Mouse (Mus musculus): ENCODE measurements around the gene Atp6ap2. TPM values are rescaled to one million over a fixed set of nuclear protein-coding genes. Genes with fewer than 3 reads are reported as not detected.
"Not testable (repeated sequence)": the region's sequence is repeated elsewhere in the genome, so short reads cannot be mapped to it uniquely, and the experiment has no call there.

Atp6ap2 gene
- polyA plus RNA-seq, 1 experiment from 2014 or later = 226 TPM

GRCm38 (mm10) chrX:12611211-12611610, 23.6 kb downstream of the Atp6ap2 start:
- Histone ChIP-seq H3K9ac (replicated peaks) (no peak overlapping the region), H3K4me3 (replicated peaks) (no peak overlapping the region), H3K36me3 (peaks cover 15% of the 10 kb centered on the region), H3K4me2 (no peak overlapping the region), H3K9me3 (replicated peaks) (no peaks in the 10 kb centered on the region), H3K4me1 (no peaks in the 10 kb centered on the region), H3K27ac (replicated peaks) (no peak overlapping the region), H3K27me3 (replicated peaks) (no peaks in the 10 kb centered on the region)
- ATAC-seq (ENCODE audit: low FRiP score) = no peak
- 62% methylated on average over 2 of the region's 2 CpGs for WGBS

- H3K4me1 ChIP-seq; H3K36me3 ChIP-seq; ATAC-seq (ENCODE audit: low FRiP score); H3K27ac ChIP-seq (replicated peaks); H3K4me2 ChIP-seq; H3K9ac ChIP-seq (replicated peaks); H3K4me3 ChIP-seq (replicated peaks); H3K9me3 ChIP-seq (replicated peaks); H3K27me3 ChIP-seq (replicated peaks): not testable (repeated sequence)
- 87% methylated on average over 1 of the region's 1 CpGs for WGBS
These were observed 24.8 kb downstream of the Atp6ap2 start for GRCm38 (mm10) chrX:12612360-12612759.

- no peak for ATAC-seq (ENCODE audit: low FRiP score)
- Histone ChIP-seq H3K27me3 (replicated peaks) (no peaks in the 10 kb centered on the region), H3K4me1 (no peaks in the 10 kb centered on the region), H3K9ac (replicated peaks) (no peak overlapping the region), H3K36me3 (no peaks in the 10 kb centered on the region), H3K9me3 (replicated peaks) (no peaks in the 10 kb centered on the region), H3K4me3 (replicated peaks) (no peak overlapping the region), H3K27ac (replicated peaks) (no peak overlapping the region), H3K4me2 (no peak overlapping the region)
- 71% methylated on average over 3 of the region's 4 CpGs for WGBS
These were observed 37.5 kb downstream of the Atp6ap2 start for GRCm38 (mm10) chrX:12625131-12625530.

- Histone ChIP-seq H3K9ac (replicated peaks) (no peak overlapping the region), H3K4me2 (no peak overlapping the region), H3K9me3 (replicated peaks) (no peaks in the 10 kb centered on the region), H3K4me1 (no peaks in the 10 kb centered on the region), H3K27ac (replicated peaks) (no peak overlapping the region), H3K27me3 (replicated peaks) (no peaks in the 10 kb centered on the region), H3K4me3 (replicated peaks) (no peak overlapping the region), H3K36me3 (no peaks in the 10 kb centered on the region)
- 31% methylated on average over 2 of the region's 2 CpGs for WGBS
- ATAC-seq (ENCODE audit: low FRiP score) = no peak
These were observed 57.4 kb downstream of the Atp6ap2 start for GRCm38 (mm10) chrX:12644976-12645375.

- Histone ChIP-seq H3K4me3 (replicated peaks) (no peak overlapping the region), H3K9ac (replicated peaks) (no peak overlapping the region), H3K9me3 (replicated peaks) (no peaks in the 10 kb centered on the region), H3K27me3 (replicated peaks) (no peaks in the 10 kb centered on the region), H3K4me2 (no peak overlapping the region), H3K27ac (replicated peaks) (no peak overlapping the region; the same call in 1 of the 2 replicates), H3K36me3 (no peaks in the 10 kb centered on the region), H3K4me1 (no peaks in the 10 kb centered on the region)
- 50% methylated on average over 12 of the region's 12 CpGs for WGBS
- ATAC-seq (ENCODE audit: low FRiP score) = peak; percentile 35; the same call in 1 of the 2 replicates
These were observed 58.1 kb downstream of the Atp6ap2 start for GRCm38 (mm10) chrX:12645531-12646304.

- H3K9ac ChIP-seq (replicated peaks) = no peak overlapping the region
- 93% methylated on average over 16 of the region's 16 CpGs for WGBS
- H3K9me3 ChIP-seq (replicated peaks) = no peaks in the 10 kb centered on the region
- H3K4me2 ChIP-seq = no peak overlapping the region
- H3K36me3 ChIP-seq = peaks cover 8% of the 10 kb centered on the region; the same call in 1 of the 2 replicates
- no peaks in the 10 kb centered on the region for H3K27me3 ChIP-seq (replicated peaks)
- ATAC-seq (ENCODE audit: low FRiP score) = no peak
- no peak overlapping the region for H3K4me3 ChIP-seq (replicated peaks)
- no peaks in the 10 kb centered on the region for H3K4me1 ChIP-seq
- no peak overlapping the region for H3K27ac ChIP-seq (replicated peaks)
These were observed 64.3 kb downstream of the Atp6ap2 start for GRCm38 (mm10) chrX:12651906-12652305.

GRCm38 (mm10) chrX:12653879-12654278, 66.3 kb downstream of the Atp6ap2 start:
- Histone ChIP-seq H3K9ac (replicated peaks) (no peak overlapping the region), H3K4me1 (no peaks in the 10 kb centered on the region), H3K36me3 (peaks cover 17% of the 10 kb centered on the region), H3K4me2 (no peak overlapping the region), H3K9me3 (replicated peaks) (no peaks in the 10 kb centered on the region), H3K27me3 (replicated peaks) (no peaks in the 10 kb centered on the region), H3K27ac (replicated peaks) (no peak overlapping the region), H3K4me3 (replicated peaks) (no peak overlapping the region)
- no peak for ATAC-seq (ENCODE audit: low FRiP score)
- 56% methylated on average over 2 of the region's 2 CpGs for WGBS

Other genes starting within 250 kb of the Atp6ap2 start
- gene 1810030O07Rik, start 85.9 kb downstream of the Atp6ap2 start, polyA plus RNA-seq (2015; fragmentation: Nextera tagmentation; extraction: Ambion mirVana) = 24.3 and 27.5 TPM in 2 replicates
- gene Med14, start 174.3 kb downstream of the Atp6ap2 start, polyA plus RNA-seq (2015; fragmentation: Nextera tagmentation; extraction: Ambion mirVana) = 11.9 and 13.2 TPM in 2 replicates